In genomic region chr12:24707480-24707802, GRCm38 (mm10) we compare ENCODE assay signal across 8 mouse cellular contexts. TPM values are rescaled to one million over a fixed set of nuclear protein-coding genes. Genes with fewer than 3 reads are reported as not detected.
A peak's percentile ranks its signal among the peaks of the same experiment; 100 is the strongest.
DNase-seq lines count a peak whose midpoint lies in the region; ATAC-seq and TF ChIP-seq lines count a peak whose summit lies in the region.

No protein-coding gene starts in this region.

- no peak for TF ChIP-seq CTCF in midbrain, postnatal 0 days (IDR thresholded peaks at IDR 0.05)

- 0% methylated on average over 9 of the region's 9 CpGs for WGBS in kidney, embryonic 14.5 days
- under 1% methylated on average over 9 of the region's 9 CpGs for WGBS in hindbrain, embryonic 13.5 days
- WGBS in midbrain, postnatal 0 days = 1% methylated on average over 9 of the region's 9 CpGs

- peaks cover 12% of the 10 kb centered on the region; the same call in 1 of the 2 replicates for H3K4me1 ChIP-seq in kidney, embryonic 14.5 days (ENCODE audit: control insufficient read depth, insufficient read depth, low read length)
- peaks cover 29% of the 10 kb centered on the region for H3K4me1 ChIP-seq in hindbrain, embryonic 13.5 days (replicated peaks)
- H3K4me1 ChIP-seq in midbrain, postnatal 0 days (ENCODE audit: insufficient read depth, low read length) = peaks cover 5% of the 10 kb centered on the region; the same call in 1 of the 2 replicates

- peak overlapping the region; percentile 87 for H3K4me2 ChIP-seq in kidney, embryonic 14.5 days (replicated peaks; ENCODE audit: low read depth, low read length)
- H3K4me2 ChIP-seq in hindbrain, embryonic 13.5 days = peak overlapping the region; percentile 77
- H3K4me2 ChIP-seq in midbrain, postnatal 0 days (ENCODE audit: low read depth, low read length, poor library complexity, severe bottlenecking) = peak overlapping the region; percentile 91

- H3K27ac ChIP-seq in kidney, embryonic 14.5 days (ENCODE audit: low read depth, low read length) = peak overlapping the region; percentile 56; the same call in 1 of the 2 replicates
- H3K27ac ChIP-seq in hindbrain, embryonic 13.5 days = no peak overlapping the region
- H3K27ac ChIP-seq in midbrain, postnatal 0 days (ENCODE audit: low read depth, low read length) = no peak overlapping the region

- no peak for DNase-seq in kidney, adult 18-20 months
- DNase-seq in ZHBTc4 (ENCODE audit: low read depth, low spot score) = peak; percentile 53
- no peak for DNase-seq in midbrain, postnatal 0 days (ENCODE audit: low spot score)
- no peak for DNase-seq in layer of hippocampus, adult 18-20 months (ENCODE audit: low spot score in 2 of 2)
- DNase-seq in frontal cortex, postnatal 36 days (ENCODE audit: low spot score in 2 of 2) = no peak
- no peak for DNase-seq in frontal cortex, postnatal 14 days (ENCODE audit: low spot score in 2 of 2)

- no peaks in the 10 kb centered on the region for H3K27me3 ChIP-seq in kidney, embryonic 14.5 days (ENCODE audit: control insufficient read depth, insufficient read depth, low read length)
- peaks cover 10% of the 10 kb centered on the region; the same call in 1 of the 2 replicates for H3K27me3 ChIP-seq in hindbrain, embryonic 13.5 days
- 0 out of 2 replicates have a peak, but pooled peaks cover 3% of the 10 kb centered on the region for H3K27me3 ChIP-seq in midbrain, postnatal 0 days (ENCODE audit: insufficient read depth, low read length)

- peak overlapping the region; percentile 90 for H3K9ac ChIP-seq in kidney, embryonic 14.5 days (ENCODE audit: low read depth, low read length)
- H3K9ac ChIP-seq in hindbrain, embryonic 13.5 days = peak overlapping the region; percentile 84
- no peak overlapping the region for H3K9ac ChIP-seq in midbrain, postnatal 0 days (replicated peaks; ENCODE audit: low read length, poor library complexity, severe bottlenecking)

- ATAC-seq in kidney, embryonic 14.5 days (ENCODE audit: low FRiP score, low TSS enrichment) = 0 out of 2 replicates have a peak, but pooled peaks have one; percentile 15
- no peak; the same call in 1 of the 2 replicates for ATAC-seq in hindbrain, embryonic 13.5 days (ENCODE audit: low FRiP score)
- no peak for ATAC-seq in midbrain, postnatal 0 days (ENCODE audit: low FRiP score)

- no peaks in the 10 kb centered on the region for H3K9me3 ChIP-seq in kidney, embryonic 14.5 days (ENCODE audit: control insufficient read depth, low read length)
- no peaks in the 10 kb centered on the region for H3K9me3 ChIP-seq in hindbrain, embryonic 13.5 days
- H3K9me3 ChIP-seq in midbrain, postnatal 0 days (ENCODE audit: low read length) = no peaks in the 10 kb centered on the region

- peaks cover 22% of the 10 kb centered on the region for H3K36me3 ChIP-seq in kidney, embryonic 14.5 days (ENCODE audit: control insufficient read depth, insufficient read depth, low read length)
- H3K36me3 ChIP-seq in hindbrain, embryonic 13.5 days = 0 out of 2 replicates have a peak, but pooled peaks cover 3% of the 10 kb centered on the region
- no peaks in the 10 kb centered on the region; the same call in 1 of the 2 replicates for H3K36me3 ChIP-seq in midbrain, postnatal 0 days (ENCODE audit: insufficient read depth, low read length)

- H3K4me3 ChIP-seq in kidney, embryonic 14.5 days (ENCODE audit: low read length) = peak overlapping the region; percentile 90
- peak overlapping the region; percentile 86 for H3K4me3 ChIP-seq in hindbrain, embryonic 13.5 days
- H3K4me3 ChIP-seq in midbrain, postnatal 0 days (ENCODE audit: low read depth, low read length) = peak overlapping the region; percentile 58

RNA-seq across cellular contexts. Expression of gene Rrm2, which starts 0.6 kb away (rescaled TPM):
- polyA plus RNA-seq in kidney, embryonic 14.5 days (2014; fragmentation: Nextera tagmentation; extraction: Ambion mirVana) = 206 and 236 TPM in 2 replicates
- 71.9 and 90.1 TPM in 2 replicates for polyA plus RNA-seq in hindbrain, embryonic 13.5 days (2015; fragmentation: Nextera tagmentation; extraction: Ambion mirVana)
- 9.7 and 15.1 TPM in 2 replicates for total RNA-seq in midbrain, postnatal 0 days (2014; rRNA removed)
- 23.1 and 23.4 TPM in 2 replicates for polyA plus RNA-seq in midbrain, postnatal 0 days (2015; fragmentation: Nextera tagmentation; extraction: Ambion mirVana)
- 1 to 10 TPM in 1 of 2 experiments, under 1 TPM in 1; 0.71 to 1.5 TPM for total RNA-seq in layer of hippocampus, adult 18-20 months (2021)

RNA-seq across cellular contexts. Expression of gene Cys1, which starts 25.8 kb away (rescaled TPM):
- 10.7 and 11.8 TPM in 2 replicates for polyA plus RNA-seq in kidney, embryonic 14.5 days (2014; fragmentation: Nextera tagmentation; extraction: Ambion mirVana)
- 0.56 and 1.6 TPM in 2 replicates for polyA plus RNA-seq in hindbrain, embryonic 13.5 days (2015; fragmentation: Nextera tagmentation; extraction: Ambion mirVana)
- 3.7 and 4.8 TPM in 2 replicates for total RNA-seq in midbrain, postnatal 0 days (2014; rRNA removed)
- polyA plus RNA-seq in midbrain, postnatal 0 days (2015; fragmentation: Nextera tagmentation; extraction: Ambion mirVana) = 1.9 and 2.1 TPM in 2 replicates
- total RNA-seq in layer of hippocampus, adult 18-20 months (2021) = 10 to 100 TPM; 30.2 to 35.4 TPM

RNA-seq across cellular contexts. Expression of gene Klf11, which starts 56.4 kb away (rescaled TPM):
- polyA plus RNA-seq in kidney, embryonic 14.5 days (2014; fragmentation: Nextera tagmentation; extraction: Ambion mirVana) = 6.2 and 11.9 TPM in 2 replicates
- 15.9 and 17.6 TPM in 2 replicates for polyA plus RNA-seq in hindbrain, embryonic 13.5 days (2015; fragmentation: Nextera tagmentation; extraction: Ambion mirVana)
- total RNA-seq in midbrain, postnatal 0 days (2014; rRNA removed) = 27.1 and 33.6 TPM in 2 replicates
- polyA plus RNA-seq in midbrain, postnatal 0 days (2015; fragmentation: Nextera tagmentation; extraction: Ambion mirVana) = 21.8 and 24.4 TPM in 2 replicates
- 1 to 10 TPM; 2.9 to 4.6 TPM for total RNA-seq in layer of hippocampus, adult 18-20 months (2021)
